Mouse (Mus musculus) mouse trophoblast stem cell (cell line): ENCODE measurements at regions not wholly inside any gene's neighbourhood (a gene's known extent, or its start where the extent isn't known, plus 50 kb on each side); places are given as distances from the start of the nearest gene placed in this dataset.

Source experiments
- in situ Hi-C, 2 experiments: fragments of 300-500 bp; cut with MseI, MboI; formaldehyde crosslinking; loops; 2 replicates in 1 of 2; 3 replicates in 1 of 2; pipeline ENCODE4 v1.15.1; 2025

DNA sequence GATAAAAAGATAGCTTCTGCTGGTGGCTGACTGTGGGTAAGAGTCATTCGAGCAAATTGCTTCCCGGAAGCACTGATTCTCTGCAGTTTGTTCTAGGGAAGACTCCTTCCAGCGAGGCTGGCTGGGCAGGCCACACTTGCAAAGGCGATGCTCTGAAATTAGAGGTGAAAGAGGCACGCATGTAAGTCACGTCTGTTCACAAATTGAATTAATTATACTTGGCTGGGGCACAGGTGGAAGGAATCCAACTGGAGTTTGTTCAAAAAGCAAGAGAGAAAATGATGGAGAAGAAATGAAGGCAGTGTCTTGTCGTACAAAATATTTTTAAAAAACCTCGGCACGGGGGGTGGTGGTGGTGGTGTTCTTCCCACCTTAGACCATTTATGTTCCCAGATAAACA is 726.2 kb upstream of the Lrrc6 start:
- in situ Hi-C loops, result no loop called here
